Mouse (Mus musculus) forebrain, postnatal 0 days (tissue): ENCODE data around the gene Chrnb4. TPM values are rescaled to one million over a fixed set of nuclear protein-coding genes. Genes with fewer than 3 reads are reported as not detected.

Source experiments
- ATAC-seq: fragments of 200-750 bp; cut with Nextera tagmentation; 2 replicates; pipeline ENCODE4 v1.8.0; 2017; ENCODE audit warnings: mild to moderate bottlenecking, moderate library complexity
- DNase-seq: peaks from one replicate; pipeline ENCODE4 v3.0.0-alpha.2; 2015
- H3K27ac ChIP-seq: fragments of 300-500 bp; sonication (generic); 2 replicates; pipeline ENCODE4 v1.5.1; 2014; ENCODE audit warnings: low read depth, mild to moderate bottlenecking, antibody characterized with exemption, low read length, moderate library complexity, mixed read lengths
- H3K27me3 ChIP-seq: fragments of 300-500 bp; sonication (generic); 2 replicates; pipeline ENCODE4 v1.6.1; 2014; ENCODE audit warnings: mild to moderate bottlenecking, low read length, mixed read lengths; ENCODE audit not compliant: insufficient read depth
- H3K36me3 ChIP-seq: fragments of 300-500 bp; sonication (generic); 2 replicates; pipeline ENCODE4 v1.6.1; 2014; ENCODE audit warnings: mild to moderate bottlenecking, moderate library complexity; ENCODE audit not compliant: insufficient read depth
- H3K4me1 ChIP-seq: fragments of 300-500 bp; sonication (generic); 2 replicates; pipeline ENCODE4 v1.6.1; 2014; ENCODE audit warnings: antibody characterized with exemption; ENCODE audit not compliant: insufficient read depth
- H3K4me2 ChIP-seq: fragments of 300-500 bp; sonication (generic); 2 replicates; pipeline ENCODE4 v1.6.1; 2014; ENCODE audit warnings: low read depth, mild to moderate bottlenecking, moderate library complexity
- H3K4me3 ChIP-seq: fragments of 300-500 bp; sonication (generic); 2 replicates; pipeline ENCODE4 v1.5.1; 2014; ENCODE audit warnings: low read depth, low read length, mixed read lengths
- H3K9ac ChIP-seq: fragments of 300-500 bp; sonication (generic); 2 replicates; pipeline ENCODE4 v1.6.1; 2014; ENCODE audit warnings: mild to moderate bottlenecking
- H3K9me3 ChIP-seq: fragments of 300-500 bp; sonication (generic); 2 replicates; pipeline ENCODE4 v1.6.1; 2016; ENCODE audit warnings: low read length
- CTCF ChIP-seq: sonication (generic); IDR thresholded peaks from 2 replicates; pipeline ENCODE4 v1.5.1; 2016; ENCODE audit warnings: antibody characterized with exemption, control low read depth, low read depth
- WGBS: fragments of 180-500 bp; shearing (Covaris S2); extraction: QIAGEN DNeasy Blood & Tissue Kit; methylation state at CpG from one replicate; pipeline ENCODE4 v1.1.7; 2014; 5-methylcytosine and 5-hydroxymethylcytosine counted together
- polyA plus RNA-seq: library from polyadenylated mRNA; unstranded; fragments of >200 nt; fragmentation: Nextera tagmentation; extraction: Ambion mirVana; gene quantifications from 2 replicates; pipeline ENCODE4 v1.2.1, GENCODE M21; 2015
- total RNA-seq: library from RNA; depleted of rRNA; stranded (reverse); fragments of >200 nt; gene quantifications from 2 replicates; pipeline ENCODE4 v1.2.3, GENCODE M21; 2014

Chrnb4 gene
- total and polyA plus RNA-seq, 2 experiments from 2014 or later = 0.38 to 1.0 TPM

DNA sequence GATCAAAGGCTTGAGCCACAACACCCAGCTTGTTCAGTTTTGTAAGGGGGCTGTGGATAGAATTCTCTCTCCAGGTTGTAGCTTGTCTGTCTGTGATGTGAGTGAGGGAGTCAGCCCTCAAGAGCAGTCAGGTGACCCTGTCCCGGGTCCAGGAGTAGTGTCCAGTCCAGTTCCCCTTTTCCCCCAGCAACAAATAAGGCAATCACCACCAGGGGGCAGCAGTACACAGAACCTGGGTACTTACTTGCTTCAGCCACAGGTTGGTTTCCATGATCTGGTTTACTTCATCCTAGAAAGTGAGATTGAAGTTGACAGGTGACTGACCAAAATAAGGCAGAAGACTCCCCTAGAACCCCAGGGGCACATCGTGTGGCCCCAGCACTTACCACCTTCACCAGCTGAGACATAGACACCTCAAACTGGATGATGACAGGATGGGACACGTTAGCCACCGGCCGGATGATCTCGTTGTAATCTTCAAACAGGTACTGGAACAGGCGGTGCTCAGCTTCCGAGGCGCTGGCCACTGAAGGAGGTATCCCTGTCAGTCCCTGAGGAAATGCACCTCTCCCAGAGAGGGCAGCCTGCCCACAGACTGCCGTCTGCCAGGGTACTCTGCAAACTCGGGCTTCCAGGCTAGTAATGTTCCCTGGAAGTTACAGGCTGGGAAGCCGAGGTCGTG is 24.5 kb downstream of the Chrnb4 start:
- H3K36me3 ChIP-seq = no peaks in the 10 kb centered on the region
- no peak overlapping the region for H3K9ac ChIP-seq
- no peak overlapping the region for H3K4me3 ChIP-seq
- H3K4me2 ChIP-seq = no peak overlapping the region
- no peaks in the 10 kb centered on the region for H3K9me3 ChIP-seq
- peak; percentile 86 for TF ChIP-seq CTCF
- 38% methylated on average over 13 of the region's 13 CpGs for WGBS
- peak; percentile 80 for DNase-seq
- no peak overlapping the region for H3K27ac ChIP-seq
- H3K27me3 ChIP-seq = peaks cover 16% of the 10 kb centered on the region
- ATAC-seq = no peak
- 0 out of 2 replicates have a peak, but pooled peaks cover 7% of the 10 kb centered on the region for H3K4me1 ChIP-seq

- peaks cover 16% of the 10 kb centered on the region for H3K27me3 ChIP-seq
- no peak for DNase-seq
- no peak overlapping the region for H3K4me2 ChIP-seq
- no peaks in the 10 kb centered on the region for H3K9me3 ChIP-seq
- H3K27ac ChIP-seq = no peak overlapping the region
- H3K36me3 ChIP-seq = no peaks in the 10 kb centered on the region
- TF ChIP-seq CTCF = no peak
- no peak for ATAC-seq
- H3K4me1 ChIP-seq = 0 out of 2 replicates have a peak, but pooled peaks cover 7% of the 10 kb centered on the region
- WGBS = 86% methylated on average over 5 of the region's 5 CpGs
- H3K9ac ChIP-seq = no peak overlapping the region
- H3K4me3 ChIP-seq = no peak overlapping the region
These were observed 25.3 kb downstream of the Chrnb4 start for GRCm38 (mm10) chr9:55023326-55023725.

DNA sequence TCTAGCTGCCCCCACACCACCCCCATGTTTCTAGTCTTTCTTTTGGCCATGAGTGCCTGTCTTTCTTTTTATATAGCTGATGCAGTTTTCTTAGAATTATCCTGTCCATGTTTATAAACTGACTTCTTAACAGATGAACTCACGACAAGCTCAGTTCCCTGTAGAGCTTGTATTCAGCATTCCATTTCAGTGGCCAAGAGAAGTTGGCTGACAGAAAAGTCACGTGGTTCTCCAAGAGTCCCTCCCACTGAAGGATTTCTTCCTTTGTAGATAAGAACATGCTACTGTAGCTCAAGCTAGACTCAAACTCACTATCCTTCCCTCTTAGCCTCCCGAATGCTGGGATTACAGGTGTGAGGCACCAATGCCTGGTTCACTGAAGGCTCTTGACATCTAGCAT is 31.7 kb downstream of the Chrnb4 start:
- no peak for ATAC-seq
- no peaks in the 10 kb centered on the region for H3K4me1 ChIP-seq
- 81% methylated on average over 3 of the region's 3 CpGs for WGBS

DNA sequence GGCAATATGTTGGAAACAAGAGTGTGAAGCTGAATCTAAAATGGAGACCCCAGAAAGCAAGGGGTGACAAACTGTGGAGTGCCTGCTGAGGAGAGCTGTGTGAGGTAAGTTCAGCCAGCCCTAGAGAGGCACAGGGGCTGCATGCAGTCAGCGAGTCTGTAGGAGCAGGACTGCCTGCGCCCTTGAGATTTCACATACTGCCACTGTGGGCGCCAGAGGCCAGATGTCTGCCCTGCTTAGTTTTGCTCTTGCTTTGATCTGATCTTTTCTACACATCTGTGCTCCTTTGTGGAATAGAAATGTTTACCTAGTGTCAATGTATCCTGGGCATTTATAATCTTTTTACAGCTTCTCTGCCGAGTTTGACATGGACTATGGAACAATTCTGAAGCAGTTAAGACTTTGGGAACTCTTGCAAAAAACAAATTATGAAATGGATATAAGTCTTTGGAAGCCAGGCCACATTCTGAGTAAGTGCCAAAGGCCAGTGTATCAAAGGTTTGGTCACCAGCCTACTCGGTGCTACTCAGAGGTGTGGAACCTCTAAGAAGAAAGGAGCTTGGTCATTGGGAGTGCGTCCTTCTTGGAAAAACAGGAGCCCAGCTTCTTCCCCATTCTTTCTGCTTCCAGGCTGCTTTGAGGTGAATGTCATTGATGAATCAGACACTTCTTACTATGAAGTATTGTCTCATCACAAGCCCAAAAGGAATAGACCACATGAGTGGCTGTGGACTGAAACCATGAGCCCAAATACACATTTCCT is 37.8 kb downstream of the Chrnb4 start:
- no peak for TF ChIP-seq CTCF
- no peaks in the 10 kb centered on the region for H3K9me3 ChIP-seq
- H3K9ac ChIP-seq = no peak overlapping the region
- H3K4me3 ChIP-seq = no peak overlapping the region
- H3K36me3 ChIP-seq = no peaks in the 10 kb centered on the region
- no peak overlapping the region for H3K4me2 ChIP-seq
- no peaks in the 10 kb centered on the region for H3K4me1 ChIP-seq
- ATAC-seq (no peak), DNase-seq (no peak)
- H3K27me3 ChIP-seq = no peaks in the 10 kb centered on the region
- WGBS = 66% methylated on average over 6 of the region's 6 CpGs
- no peak overlapping the region for H3K27ac ChIP-seq

More for the DNA sequence above, 31.7 kb downstream of the Chrnb4 start:
- Histone ChIP-seq H3K9ac (no peak overlapping the region), H3K36me3 (no peaks in the 10 kb centered on the region), H3K4me3 (no peak overlapping the region), H3K27ac (no peak overlapping the region), H3K9me3 (no peaks in the 10 kb centered on the region), H3K4me2 (no peak overlapping the region), H3K27me3 (no peaks in the 10 kb centered on the region)
- no peak for TF ChIP-seq CTCF
- DNase-seq = no peak

GRCm38 (mm10) chr9:55009692-55010091 is 38.9 kb downstream of the Chrnb4 start:
- Histone ChIP-seq H3K4me3 (no peak overlapping the region), H3K4me1 (no peaks in the 10 kb centered on the region), H3K36me3 (no peaks in the 10 kb centered on the region), H3K9me3 (no peaks in the 10 kb centered on the region), H3K4me2 (no peak overlapping the region), H3K27me3 (no peaks in the 10 kb centered on the region), H3K9ac (no peak overlapping the region), H3K27ac (no peak overlapping the region)
- no peak for DNase-seq
- 89% methylated on average over 2 of the region's 2 CpGs for WGBS
- no peak for ATAC-seq
- TF ChIP-seq CTCF = no peak

GRCm38 (mm10) chr9:55003609-55004008 is 45.0 kb downstream of the Chrnb4 start:
- Histone ChIP-seq H3K36me3 (no peaks in the 10 kb centered on the region), H3K4me3 (no peak overlapping the region), H3K4me1 (no peaks in the 10 kb centered on the region), H3K4me2 (no peak overlapping the region), H3K9ac (no peak overlapping the region), H3K27me3 (no peaks in the 10 kb centered on the region), H3K9me3 (no peaks in the 10 kb centered on the region), H3K27ac (no peak overlapping the region)
- ATAC-seq = no peak
- DNase-seq = no peak
- WGBS = 60% methylated on average over 4 of the region's 4 CpGs
- TF ChIP-seq CTCF = no peak

DNA sequence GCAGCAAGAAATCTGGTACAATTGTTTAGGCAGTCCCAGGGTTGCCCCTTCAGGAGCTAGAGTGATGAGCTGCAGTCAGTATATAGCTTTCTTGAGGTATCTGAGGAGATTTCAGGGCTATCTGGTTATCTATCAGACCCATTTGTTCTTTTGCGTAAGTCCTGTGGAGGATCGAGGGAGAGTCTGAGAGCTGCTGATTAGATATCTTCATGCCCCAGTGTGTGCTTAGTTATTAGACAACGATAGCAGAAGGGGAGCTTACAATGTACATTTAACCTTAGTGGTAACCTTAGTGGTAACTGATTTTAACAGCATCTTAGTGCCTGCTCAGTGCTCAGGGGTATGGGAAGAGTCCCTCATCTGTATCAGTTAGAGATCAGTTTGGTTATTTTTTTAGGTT is 52.9 kb downstream of the Chrnb4 start:
- ATAC-seq = no peak
- no peak overlapping the region for H3K4me3 ChIP-seq
- no peaks in the 10 kb centered on the region for H3K36me3 ChIP-seq
- DNase-seq = no peak
- 95% methylated on average over 3 of the region's 3 CpGs for WGBS
- no peak overlapping the region for H3K9ac ChIP-seq
- H3K4me1 ChIP-seq = no peaks in the 10 kb centered on the region
- no peak overlapping the region for H3K4me2 ChIP-seq
- H3K9me3 ChIP-seq = no peaks in the 10 kb centered on the region
- no peak overlapping the region for H3K27ac ChIP-seq
- TF ChIP-seq CTCF = no peak
- H3K27me3 ChIP-seq = no peaks in the 10 kb centered on the region
